Mouse (Mus musculus): ENCODE data around the gene Adamtsl3.

Adamtsl3 gene

DNA sequence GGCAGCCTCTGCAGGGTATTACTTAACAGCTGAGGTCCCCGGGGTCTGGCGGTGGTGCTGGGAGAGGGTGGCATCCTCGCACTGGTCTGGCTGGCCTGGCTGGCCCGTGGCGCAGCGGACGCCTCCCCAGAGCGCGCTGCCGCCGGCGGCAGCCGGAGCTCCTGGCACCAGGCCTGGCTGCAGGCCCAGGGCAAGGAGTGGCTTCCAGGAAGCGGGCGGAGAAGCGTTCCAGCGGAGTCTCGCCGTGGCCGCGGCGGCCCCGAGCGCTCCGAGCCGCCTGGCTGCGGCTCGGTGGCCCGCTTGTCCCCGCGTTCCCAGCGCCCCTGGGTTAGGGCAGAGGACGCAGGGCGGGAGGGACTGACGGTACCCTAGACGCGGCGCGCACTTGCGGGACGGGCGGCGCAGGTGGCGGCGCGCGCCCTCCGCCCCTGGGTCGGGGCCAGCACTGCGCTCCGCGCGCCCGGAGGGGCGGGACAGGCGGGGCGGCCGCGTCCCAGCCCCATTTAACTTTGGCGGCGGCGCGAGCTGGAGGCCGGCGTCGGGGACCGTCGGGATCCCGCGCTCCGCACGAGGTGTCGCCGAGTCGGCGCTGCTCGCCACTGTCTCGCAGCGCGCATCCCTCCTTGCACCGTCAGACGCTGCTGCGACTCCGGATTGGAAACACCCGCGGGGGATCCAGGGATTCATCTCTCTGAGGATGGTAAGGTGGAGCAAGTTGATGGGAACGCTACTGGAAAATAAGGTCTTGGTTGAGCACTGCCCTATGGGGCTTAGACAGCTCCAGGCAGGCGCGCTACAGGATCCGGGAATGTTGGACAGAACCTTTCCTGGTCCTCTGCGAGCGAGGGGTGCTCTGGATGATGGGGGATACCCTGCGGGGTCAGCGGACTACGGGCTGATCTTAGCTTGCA lies at the start of gene Adamtsl3:
Adamtsl3 (plus strand) TSS at position 484 of the 911 bp plus-strand sequence.
- no peak for DNase-seq (ENCODE audit: low read depth)

DNA sequence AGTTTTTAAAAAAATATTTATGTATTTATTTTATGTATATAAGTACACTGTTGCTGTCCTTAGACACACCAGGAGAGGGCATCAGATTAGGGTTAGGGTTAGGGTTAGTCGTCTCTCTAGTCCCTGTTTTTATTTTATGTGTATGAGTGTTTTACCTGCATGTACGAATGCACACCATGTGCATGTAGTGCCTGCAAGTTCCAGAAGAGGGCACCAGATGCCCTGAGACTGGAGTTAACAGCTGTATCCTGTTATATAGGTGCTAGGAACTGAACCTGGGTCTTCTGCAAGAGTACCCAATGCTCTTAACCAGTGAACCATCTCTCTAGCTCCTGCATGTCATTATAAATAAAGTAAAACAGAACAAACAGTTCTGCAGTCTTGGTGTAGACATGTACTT lies 48.3 kb upstream of the Adamtsl3 start:
- peak; percentile 35 for DNase-seq (ENCODE audit: low read depth)

DNA sequence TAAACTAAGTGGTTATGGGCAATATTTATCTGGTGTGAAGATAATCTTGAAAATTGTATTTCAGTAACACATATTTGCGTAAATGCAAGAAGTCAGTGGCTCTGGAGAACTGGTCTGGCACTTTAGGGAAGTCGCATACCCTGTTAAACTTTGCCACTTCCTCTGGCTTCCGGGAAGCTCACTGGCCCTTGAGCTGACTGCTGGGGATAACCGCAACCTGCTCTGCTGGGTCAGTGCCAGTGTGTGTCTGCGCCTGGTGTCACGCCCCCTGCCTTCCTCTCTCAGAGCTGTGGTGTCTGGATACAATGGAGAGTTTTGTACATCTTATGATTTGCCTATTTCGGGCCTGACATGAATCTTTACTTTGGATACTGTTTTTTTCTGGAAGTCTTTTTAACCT lies 42.1 kb upstream of the Adamtsl3 start:
- no peak for DNase-seq (ENCODE audit: low read depth)

DNA sequence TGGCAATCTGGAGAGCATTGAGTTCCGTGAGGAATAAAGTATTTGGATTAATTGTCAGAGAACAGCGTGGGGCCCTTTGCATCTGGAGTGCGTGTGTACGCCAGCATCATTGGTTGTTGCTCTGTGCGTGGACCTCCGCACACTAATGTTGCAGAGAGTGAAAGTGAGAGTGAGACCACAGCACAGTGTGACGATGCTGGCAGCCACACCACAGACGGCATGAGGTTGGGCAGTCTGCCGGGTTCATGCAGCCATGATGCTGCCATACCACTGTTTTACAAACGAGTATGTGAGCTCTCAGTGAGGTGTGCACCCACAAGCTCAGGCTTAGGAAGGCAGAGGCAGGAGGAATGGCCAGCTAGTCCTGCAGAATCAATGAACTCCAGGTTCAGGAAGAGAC lies 41.4 kb upstream of the Adamtsl3 start:
- no peak for DNase-seq (ENCODE audit: low read depth)

DNA sequence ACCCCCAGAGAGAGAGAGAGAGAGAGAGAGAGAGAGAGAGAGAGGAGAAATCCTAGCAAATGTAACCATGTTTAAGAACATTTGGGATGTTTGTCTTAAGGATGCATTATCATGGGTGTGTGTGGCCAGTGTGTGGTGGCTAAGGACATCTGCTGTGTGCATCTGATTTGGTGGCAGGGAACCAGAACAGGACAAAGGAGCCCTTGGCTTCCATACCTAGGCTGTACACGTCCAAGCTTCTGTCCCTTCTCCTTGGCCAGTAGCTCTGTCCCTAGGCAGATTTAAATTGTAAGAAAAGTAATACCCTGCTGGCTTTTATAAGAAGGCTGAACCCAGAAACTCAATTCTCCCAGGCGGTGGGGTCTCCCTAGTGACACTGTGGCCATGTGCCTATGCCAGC lies 40.9 kb upstream of the Adamtsl3 start:
- DNase-seq (ENCODE audit: low read depth), result no peak

DNA sequence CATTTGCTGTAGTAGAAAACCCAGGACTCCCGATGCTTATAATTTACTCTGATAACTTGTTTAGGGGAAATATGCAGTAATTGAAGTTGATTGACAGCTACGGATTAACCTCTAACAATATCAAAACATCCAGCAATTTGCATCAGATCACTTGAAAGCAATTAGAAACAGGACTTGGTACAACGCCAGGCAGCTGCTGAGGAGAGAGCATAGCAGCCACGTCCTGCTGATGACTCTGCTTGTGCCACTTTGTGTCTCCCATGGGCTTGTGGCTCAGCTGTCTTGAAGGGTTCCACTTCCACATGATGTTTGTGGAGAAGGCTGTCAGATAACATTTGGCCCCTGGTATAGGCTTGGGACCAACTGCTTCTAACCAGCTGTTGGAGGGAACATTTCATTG lies 27.1 kb upstream of the Adamtsl3 start:
- peak; percentile 12 for DNase-seq (ENCODE audit: low read depth)

DNA sequence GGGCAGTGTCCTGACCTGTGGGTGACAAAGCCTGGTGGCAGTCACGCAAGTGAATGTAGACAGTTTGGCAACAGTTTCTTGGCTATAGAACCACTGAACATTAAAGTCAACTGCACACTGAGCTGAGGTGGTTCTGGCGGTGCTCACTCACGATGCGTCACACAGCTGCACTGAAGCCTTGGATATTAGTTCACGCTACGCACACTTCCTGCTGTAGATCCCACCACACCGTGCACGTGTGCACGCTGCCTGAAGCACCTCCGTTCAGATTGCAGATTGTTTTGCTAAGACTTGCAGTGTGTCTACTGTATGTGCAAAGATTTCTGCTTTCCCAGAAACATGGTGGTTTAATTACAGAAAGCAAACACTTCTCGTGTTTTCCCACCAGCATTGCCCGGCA lies 17.0 kb upstream of the Adamtsl3 start:
- no peak for DNase-seq (ENCODE audit: low read depth)

DNA sequence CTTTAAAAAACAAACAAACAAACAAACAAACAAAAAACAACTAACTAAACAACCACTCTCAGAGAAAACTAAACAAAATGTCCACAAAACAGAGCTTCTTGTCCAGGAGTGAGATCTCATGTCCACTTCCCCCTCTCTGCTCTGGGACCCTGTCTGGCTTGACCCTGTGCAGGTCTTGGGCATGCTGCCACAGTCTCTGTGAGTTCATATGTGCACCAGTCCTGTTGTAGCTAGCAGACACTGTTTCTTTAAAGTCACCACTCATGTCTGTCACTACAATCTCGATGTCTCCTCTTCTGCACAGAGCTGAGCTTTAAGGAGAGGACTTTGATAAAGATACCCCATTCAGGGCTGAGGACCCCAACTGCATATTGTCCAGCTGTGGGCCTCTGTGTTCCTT lies 8.9 kb upstream of the Adamtsl3 start:
- no peak for DNase-seq (ENCODE audit: low read depth)

DNA sequence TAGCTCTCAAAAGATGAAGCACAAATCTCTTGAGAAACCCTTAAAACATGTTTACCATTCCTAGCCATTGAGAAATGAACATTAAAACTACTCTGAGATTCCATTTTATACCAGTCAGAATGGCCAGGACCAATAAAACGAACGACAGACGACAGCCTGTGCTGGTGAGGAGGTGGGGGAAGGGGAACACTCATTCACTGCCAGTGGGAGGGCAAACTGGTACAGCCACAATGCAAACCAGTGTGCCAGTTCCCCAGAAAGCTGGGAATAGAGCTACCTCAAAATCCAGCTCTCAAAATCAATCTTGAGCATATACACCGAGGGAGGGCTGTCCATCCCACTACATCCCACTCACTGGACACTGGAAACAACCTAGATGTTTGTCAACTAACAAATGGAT lies 8.3 kb upstream of the Adamtsl3 start:
- peak; percentile 24 for DNase-seq (ENCODE audit: low read depth)

DNA sequence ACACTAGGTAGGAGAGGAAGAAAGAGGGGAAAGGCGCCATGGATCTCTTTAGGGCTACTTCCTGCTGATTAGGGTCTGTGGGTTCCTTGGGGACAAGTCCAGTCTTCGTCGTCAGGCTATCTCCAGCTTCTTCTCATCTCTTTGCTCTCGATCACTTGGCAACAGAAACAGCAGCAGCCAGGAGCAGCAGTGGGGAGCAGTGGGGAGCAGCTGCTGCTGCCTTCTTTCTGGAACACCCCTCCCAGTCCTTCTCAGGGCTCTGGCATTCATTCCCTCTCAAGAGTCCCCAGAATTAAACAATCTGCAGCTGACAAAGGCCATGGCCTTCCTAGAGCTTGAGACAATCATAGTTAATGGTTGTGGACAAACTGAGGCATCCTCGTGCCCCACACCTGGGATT lies 7.6 kb upstream of the Adamtsl3 start:
- no peak for DNase-seq (ENCODE audit: low read depth)

DNA sequence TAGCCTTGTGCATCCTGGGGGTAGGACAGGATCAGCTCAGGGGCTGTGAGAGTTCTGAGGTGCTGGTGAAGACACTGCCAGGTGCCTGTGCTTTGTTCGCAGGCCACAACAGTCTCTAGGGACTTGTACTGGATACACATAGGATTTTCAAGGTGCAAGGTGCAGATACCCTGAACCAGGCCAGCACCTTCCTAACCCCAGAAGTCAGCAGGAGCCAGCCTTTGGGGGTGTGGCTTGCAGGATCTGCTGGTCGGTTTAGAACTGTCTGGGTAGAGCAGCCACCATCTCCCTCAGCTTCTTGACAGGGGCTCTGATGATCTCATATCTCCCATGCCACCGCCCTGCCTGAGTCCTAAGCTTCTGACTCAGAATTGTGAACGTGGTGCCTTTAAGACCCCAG lies 5.7 kb upstream of the Adamtsl3 start:
- no peak for DNase-seq (ENCODE audit: low read depth)

DNA sequence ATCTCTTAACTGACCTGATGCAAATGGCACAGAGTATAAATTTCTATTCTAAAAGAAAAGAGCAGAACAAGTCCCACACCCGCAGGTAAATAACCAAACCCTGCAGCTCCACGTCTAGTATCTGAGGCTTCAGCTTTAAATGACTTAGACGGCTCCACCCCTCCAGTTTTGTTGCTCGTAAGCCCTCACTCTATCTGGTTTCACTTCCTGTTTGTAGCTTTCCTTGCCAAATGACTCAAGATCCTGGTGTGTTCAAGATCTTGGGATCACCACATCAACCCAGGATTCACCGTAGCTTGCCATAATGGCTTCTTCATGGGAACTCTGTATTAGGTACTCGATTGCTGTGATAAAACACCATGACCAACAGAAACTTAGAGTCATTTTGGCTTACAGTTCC lies 4.6 kb upstream of the Adamtsl3 start:
- DNase-seq (ENCODE audit: low read depth), result peak; percentile 29

DNA sequence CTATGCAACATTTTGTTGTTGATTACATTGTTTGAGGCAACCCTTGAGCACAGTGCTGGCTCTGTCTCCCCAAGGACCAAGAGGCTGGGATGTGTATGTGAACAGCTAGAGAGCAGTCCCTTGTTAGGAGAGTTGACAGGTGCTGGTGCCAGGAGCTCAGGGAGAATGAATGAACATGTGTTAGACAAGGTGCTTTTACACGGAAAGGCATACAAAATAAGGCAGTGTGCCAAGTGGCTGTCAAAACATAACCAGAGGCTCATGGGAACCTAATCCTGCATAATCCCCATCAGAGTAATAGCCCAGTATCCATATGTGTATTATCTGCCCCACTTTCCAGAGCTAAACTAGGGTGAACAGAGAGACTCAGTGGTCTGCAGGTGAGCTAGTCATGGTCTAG lies 1.5 kb upstream of the Adamtsl3 start:
- DNase-seq (ENCODE audit: low read depth), result no peak

DNA sequence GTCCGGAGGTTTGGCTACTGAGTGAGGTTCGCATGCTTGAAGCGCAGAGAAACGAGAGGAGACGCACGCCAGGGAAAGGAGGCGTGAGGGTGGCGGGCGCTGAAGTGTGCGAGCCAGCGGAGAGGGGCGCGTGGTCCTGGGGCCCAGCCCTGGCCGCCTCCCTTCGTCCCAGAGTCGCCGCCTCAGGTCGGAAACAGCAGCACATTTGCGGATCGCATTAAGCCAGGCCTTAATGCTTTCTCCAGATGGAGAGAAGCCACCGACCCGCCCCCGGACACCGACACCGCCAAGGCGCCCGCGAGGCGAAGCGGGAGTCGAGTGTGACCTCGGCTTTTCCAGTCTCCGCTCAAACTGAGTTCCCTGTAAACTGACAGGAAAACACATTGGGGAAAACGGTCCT lies 638 bp downstream of the Adamtsl3 start:
- no peak for DNase-seq (ENCODE audit: low read depth)

DNA sequence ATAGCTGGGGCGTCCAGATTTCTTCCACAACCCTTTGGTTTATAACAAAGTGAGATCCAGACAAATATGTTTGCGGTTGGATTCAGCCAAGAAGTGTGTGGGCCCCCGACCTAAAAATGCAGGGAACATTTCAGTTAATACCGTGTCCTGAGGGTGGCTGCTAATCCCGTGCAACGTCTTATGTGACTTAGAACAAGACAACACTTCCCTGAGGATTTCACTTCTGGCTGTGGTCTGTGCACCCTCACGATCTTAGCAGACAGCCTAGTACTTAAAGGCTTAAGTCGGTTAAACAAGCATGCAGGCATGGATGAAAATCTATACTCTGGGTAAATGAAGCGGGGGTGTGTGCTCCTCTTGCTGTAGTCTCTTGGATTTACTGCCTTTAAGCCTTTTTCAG lies 2.6 kb downstream of the Adamtsl3 start:
- DNase-seq (ENCODE audit: low read depth), result no peak

DNA sequence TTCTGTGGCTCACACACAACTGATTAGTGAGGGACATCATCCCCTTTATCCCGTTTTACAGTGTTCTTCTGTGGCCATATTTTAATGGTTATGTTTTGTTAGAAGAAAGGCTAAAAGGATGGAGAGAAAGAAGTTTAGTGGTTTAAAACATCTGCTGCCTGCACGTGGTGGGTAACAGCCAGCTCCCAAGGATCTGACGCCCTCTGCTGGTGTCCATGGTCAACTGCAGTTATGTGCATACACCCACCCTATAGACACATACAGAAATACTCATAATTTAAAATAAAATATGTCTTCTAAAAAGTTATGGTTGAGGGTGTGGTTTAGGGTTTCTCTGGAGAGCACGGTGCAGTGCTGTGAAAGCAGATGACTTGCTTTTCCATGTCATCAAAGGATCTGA lies 3.0 kb downstream of the Adamtsl3 start:
- peak; percentile 14 for DNase-seq (ENCODE audit: low read depth)

DNA sequence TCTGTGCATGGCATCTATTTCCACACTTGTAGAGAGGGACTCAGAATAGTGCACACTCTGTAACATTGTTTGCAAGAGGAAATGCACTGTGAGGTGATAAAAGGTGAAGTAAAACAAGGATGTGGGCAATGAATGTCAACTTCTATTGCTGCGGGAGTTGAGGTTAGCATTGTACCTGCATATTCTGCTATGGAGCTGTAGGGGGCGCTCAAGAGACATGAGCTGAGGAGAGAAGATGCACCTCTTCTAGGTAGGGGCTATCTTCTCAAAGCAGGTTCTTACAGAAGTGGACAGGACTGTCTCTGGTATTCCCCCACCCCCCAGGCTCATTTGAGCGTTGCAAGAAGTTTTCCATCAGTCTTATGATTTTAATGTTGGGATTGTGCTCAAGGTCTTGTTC lies 3.7 kb downstream of the Adamtsl3 start:
- DNase-seq (ENCODE audit: low read depth), result peak; percentile 44

DNA sequence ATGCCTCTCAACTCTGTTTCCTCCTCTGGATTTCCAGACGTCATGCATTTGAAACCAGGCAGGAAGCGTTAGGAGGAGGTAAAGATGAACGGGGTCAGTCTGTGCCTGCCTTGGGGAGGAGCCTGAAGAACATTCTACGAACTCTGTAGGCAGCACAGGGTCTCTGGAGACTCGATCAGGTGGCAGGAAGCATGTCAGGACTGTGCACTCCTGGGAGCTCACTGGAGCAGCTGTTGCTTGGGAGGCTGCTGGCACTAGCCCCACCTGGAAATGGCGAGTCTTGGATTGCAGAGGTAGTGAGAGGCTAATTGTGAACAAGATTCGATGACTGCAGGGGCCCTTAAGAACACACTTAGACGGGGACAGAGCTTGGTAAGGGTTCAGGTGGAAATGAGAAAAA lies 6.0 kb downstream of the Adamtsl3 start:
- DNase-seq (ENCODE audit: low read depth), result no peak

DNA sequence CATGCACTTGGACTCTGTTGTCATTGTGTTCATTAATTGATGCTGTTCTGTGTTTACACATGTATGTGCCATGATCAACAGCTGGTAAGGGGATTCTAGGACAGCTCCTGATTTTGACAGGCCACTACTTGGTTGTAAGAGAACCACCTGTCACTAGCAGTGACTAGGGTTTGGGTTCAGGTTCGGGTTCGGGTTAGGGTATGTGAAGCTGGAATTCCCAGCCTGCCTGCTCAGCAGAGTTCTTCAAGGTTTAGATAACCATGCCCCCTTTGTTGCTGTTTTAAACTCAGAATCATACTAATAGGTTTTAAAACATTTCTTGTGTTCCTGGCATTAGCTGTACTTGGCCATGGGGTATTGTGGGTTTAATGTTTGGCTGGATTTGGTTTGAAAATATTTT lies 11.2 kb downstream of the Adamtsl3 start:
- DNase-seq (ENCODE audit: low read depth), result no peak

DNA sequence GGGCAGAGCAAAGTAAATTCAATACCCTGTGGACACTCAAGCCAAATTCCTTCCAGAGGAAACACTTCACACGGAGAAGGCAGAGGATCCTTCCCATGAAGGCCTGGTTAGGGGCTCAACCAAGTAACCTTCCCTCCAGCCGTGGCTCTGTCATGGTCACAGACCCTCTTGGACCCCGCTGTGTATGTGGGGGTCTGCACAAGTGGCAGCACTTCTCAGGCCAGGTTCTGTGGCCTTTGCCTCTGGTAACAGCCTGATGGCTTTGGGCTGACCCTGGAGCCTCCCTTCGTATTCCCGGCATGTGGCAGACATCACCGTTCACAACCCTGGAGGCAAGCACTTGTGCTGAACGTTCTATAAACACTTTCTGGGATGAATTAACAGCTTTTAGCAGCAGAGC lies 14.3 kb downstream of the Adamtsl3 start:
- DNase-seq (ENCODE audit: low read depth), result no peak

DNA sequence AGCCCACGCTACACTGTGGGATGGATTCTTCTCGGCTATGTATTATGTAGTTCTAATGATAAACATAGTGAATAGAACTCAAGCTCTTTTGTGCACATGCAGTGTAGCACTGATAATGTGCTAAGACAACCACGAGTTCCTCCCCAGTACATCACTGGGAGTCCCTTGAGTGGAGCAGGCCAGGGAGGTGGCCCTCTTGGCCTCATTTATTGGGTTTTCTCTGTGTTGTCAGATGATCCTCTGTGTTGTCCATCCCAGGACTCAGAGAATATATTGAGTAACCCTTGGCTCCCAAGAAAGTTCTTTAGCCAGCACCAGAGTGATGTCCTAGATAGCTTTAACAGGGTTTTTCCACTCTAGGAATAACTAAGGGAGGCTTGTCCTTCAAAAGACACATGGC lies 14.9 kb downstream of the Adamtsl3 start:
- DNase-seq (ENCODE audit: low read depth), result no peak

DNA sequence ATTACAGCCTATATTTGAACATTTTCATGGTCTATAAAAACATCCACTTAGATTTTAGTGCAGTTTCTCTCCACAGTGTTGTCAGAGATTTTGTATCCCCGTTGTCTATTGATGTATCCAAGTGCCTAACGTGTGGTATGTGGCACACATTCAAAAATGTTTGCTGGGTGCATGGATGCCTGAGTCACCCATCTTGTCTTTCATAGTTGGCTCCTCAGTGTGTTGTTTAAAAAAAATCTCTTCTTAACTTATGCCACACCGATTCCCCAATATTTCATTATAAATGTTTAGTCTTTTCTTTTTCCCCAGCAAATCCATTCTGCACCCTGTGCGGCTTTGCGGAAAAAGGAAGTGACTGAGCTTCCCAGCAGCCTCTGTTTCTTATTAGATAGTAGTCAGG lies 23.7 kb downstream of the Adamtsl3 start:
- DNase-seq (ENCODE audit: low read depth), result peak; percentile 78

DNA sequence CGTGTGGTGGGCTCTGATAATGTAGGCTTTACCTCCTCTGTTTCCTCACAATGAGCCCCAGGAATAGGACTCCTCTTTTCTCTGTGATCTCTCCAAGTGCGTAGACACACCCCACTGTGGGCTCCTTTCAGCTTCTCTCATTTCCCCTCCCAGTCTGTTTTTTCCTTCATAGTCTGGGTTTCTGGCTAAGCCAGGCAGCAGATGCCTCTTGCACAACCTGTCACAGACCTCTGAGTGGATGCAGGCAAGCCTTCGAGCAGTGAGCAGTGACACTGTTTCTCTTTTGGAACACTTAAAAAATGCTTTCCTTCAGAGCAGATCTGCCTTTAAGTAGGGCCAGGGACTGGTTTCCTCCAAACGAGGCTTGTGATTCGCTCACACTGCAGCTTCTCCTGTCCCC lies 24.2 kb downstream of the Adamtsl3 start:
- DNase-seq (ENCODE audit: low read depth), result peak; percentile 54

DNA sequence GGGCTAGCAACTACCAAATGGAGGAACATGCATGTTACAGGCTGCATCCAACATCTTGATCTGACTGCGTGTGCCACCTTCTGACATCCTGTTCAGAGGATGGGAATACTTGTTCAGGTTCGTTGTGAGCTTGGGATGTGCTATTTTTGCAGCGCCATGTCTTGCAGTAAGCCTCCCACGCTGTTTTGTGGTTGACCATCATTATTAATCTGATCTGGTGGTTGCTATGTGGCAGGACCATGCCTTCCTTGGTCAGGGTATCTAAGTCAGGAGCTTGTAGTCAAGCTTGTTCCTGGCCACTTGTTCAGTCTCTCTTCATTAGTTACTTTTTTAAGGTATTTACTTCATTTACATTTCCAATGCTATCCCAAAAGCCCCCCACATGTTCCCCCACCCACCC lies 24.7 kb downstream of the Adamtsl3 start:
- no peak for DNase-seq (ENCODE audit: low read depth)
